ENCODE assay signal across 8 mouse cellular contexts in the genomic region with DNA sequence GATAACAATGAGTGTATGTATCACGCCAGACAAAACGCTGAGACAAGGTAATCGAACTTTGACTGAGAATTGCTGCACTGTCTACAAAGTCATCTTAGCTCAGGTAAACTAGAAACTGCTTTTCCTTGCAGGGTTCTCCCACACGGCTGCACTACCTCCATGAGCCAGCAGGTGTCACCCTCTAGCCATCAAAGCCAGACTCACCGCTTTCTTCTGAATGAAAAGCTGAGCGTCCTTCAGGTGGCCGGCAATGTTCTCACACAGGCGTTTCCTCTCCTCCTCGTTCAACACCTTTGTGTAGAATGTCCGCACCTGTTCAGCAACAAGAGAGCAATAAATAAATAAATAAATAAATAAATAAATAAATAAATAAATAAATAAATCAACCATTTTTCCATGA. TPM values are rescaled to one million over a fixed set of nuclear protein-coding genes. Genes with fewer than 3 reads are reported as not detected.
DNase-seq lines count a peak whose midpoint lies in the region; ATAC-seq and TF ChIP-seq lines count a peak whose summit lies in the region.

No protein-coding gene starts in this region.

- H3K36me3 ChIP-seq in kidney, embryonic 16.5 days (ENCODE audit: insufficient read depth, low read length): peaks cover 47% of the 10 kb centered on the region
- H3K36me3 ChIP-seq in liver, adult 2 months (ENCODE audit: control insufficient read depth, insufficient read depth, low read length): peaks cover 86% of the 10 kb centered on the region
- peaks cover 10% of the 10 kb centered on the region for H3K36me3 ChIP-seq in neural tube, embryonic 11.5 days (ENCODE audit: control insufficient read depth, insufficient read depth, low read length)
- peaks cover 41% of the 10 kb centered on the region for H3K36me3 ChIP-seq in stomach, embryonic 14.5 days (ENCODE audit: control insufficient read depth, insufficient read depth, low read length)

- no peak overlapping the region for H3K9ac ChIP-seq in kidney, embryonic 16.5 days (replicated peaks; ENCODE audit: low read length)
- H3K9ac ChIP-seq in liver, adult 2 months (ENCODE audit: low read depth, low read length): peak overlapping the region; percentile 29; the same call in 1 of the 2 replicates
- no peak overlapping the region for H3K9ac ChIP-seq in neural tube, embryonic 11.5 days (ENCODE audit: low read length)
- no peak overlapping the region for H3K9ac ChIP-seq in stomach, embryonic 14.5 days (replicated peaks; ENCODE audit: low read depth, low read length)

- WGBS in kidney, embryonic 16.5 days: 18% methylated on average over 10 of the region's 10 CpGs
- WGBS in liver, adult 2 months: 20% methylated on average over 10 of the region's 10 CpGs
- WGBS in neural tube, embryonic 11.5 days: 27% methylated on average over 10 of the region's 10 CpGs
- WGBS in stomach, embryonic 14.5 days: 18% methylated on average over 10 of the region's 10 CpGs

- no peak for TF ChIP-seq POLR2A in liver, adult 2 months (IDR thresholded peaks at IDR 0.05; ENCODE audit: extremely low read depth, insufficient read depth, low read length)

- peak; percentile 71 for DNase-seq in A20 (ENCODE audit: low read depth, low spot score)
- peak; percentile 87 for DNase-seq in adrenal gland, postnatal 14 days
- DNase-seq in embryo, embryonic 9.5 days (ENCODE audit: extremely low spot score): peak; percentile 78
- peak; percentile 75 for DNase-seq in heart, adult 8-10 months (ENCODE audit: low spot score)
- DNase-seq in liver, adult 2 months (ENCODE audit: extremely low read depth, low read depth, low spot score): peak; percentile 49
- DNase-seq in neural tube, embryonic 11.5 days (ENCODE audit: low spot score): peak; percentile 84

- peak; percentile 90 for TF ChIP-seq CTCF in liver, adult 2 months (IDR thresholded peaks at IDR 0.05; ENCODE audit: low read depth, low read length)

- no peak overlapping the region for H3K4me2 ChIP-seq in kidney, embryonic 16.5 days (replicated peaks; ENCODE audit: low read depth, low read length)
- H3K4me2 ChIP-seq in neural tube, embryonic 11.5 days (ENCODE audit: low read depth): no peak overlapping the region
- H3K4me2 ChIP-seq in stomach, embryonic 14.5 days (replicated peaks; ENCODE audit: low read depth, low read length): no peak overlapping the region

- no peak overlapping the region for H3K27ac ChIP-seq in kidney, embryonic 16.5 days (ENCODE audit: low read length)
- peak overlapping the region; percentile 74 for H3K27ac ChIP-seq in liver, adult 2 months (replicated peaks; ENCODE audit: insufficient read depth, low read depth, low read length)
- H3K27ac ChIP-seq in neural tube, embryonic 11.5 days (ENCODE audit: low read depth, low read length): no peak overlapping the region
- no peak overlapping the region for H3K27ac ChIP-seq in stomach, embryonic 14.5 days (ENCODE audit: low read length)

- ATAC-seq in kidney, embryonic 16.5 days (ENCODE audit: low FRiP score, low TSS enrichment): peak; percentile 73; the same call in 1 of the 2 replicates
- no peak for ATAC-seq in neural tube, embryonic 11.5 days (ENCODE audit: insufficient read depth, low FRiP score, low TSS enrichment)
- ATAC-seq in stomach, embryonic 14.5 days (ENCODE audit: insufficient number of reproducible peaks, insufficient read depth, low FRiP score, low read depth): peak; percentile 74; the same call in 1 of the 2 replicates

- H3K9me3 ChIP-seq in kidney, embryonic 16.5 days (ENCODE audit: low read length): no peaks in the 10 kb centered on the region
- no peaks in the 10 kb centered on the region for H3K9me3 ChIP-seq in neural tube, embryonic 11.5 days (ENCODE audit: control insufficient read depth, low read length)
- H3K9me3 ChIP-seq in stomach, embryonic 14.5 days (ENCODE audit: control insufficient read depth, low read depth, low read length): no peaks in the 10 kb centered on the region

- no peaks in the 10 kb centered on the region for H3K27me3 ChIP-seq in kidney, embryonic 16.5 days (ENCODE audit: insufficient read depth, low read length)
- H3K27me3 ChIP-seq in liver, adult 2 months (ENCODE audit: control insufficient read depth, insufficient read depth, low read length): no peaks in the 10 kb centered on the region
- H3K27me3 ChIP-seq in neural tube, embryonic 11.5 days (ENCODE audit: control insufficient read depth, insufficient read depth, low read length): no peaks in the 10 kb centered on the region
- no peaks in the 10 kb centered on the region for H3K27me3 ChIP-seq in stomach, embryonic 14.5 days (ENCODE audit: control insufficient read depth, insufficient read depth, low read length)

- H3K79me2 ChIP-seq in liver, adult 2 months (ENCODE audit: control insufficient read depth, insufficient read depth, low read length): no peaks in the 10 kb centered on the region

- peaks cover 6% of the 10 kb centered on the region; the same call in 1 of the 2 replicates for H3K4me1 ChIP-seq in kidney, embryonic 16.5 days (ENCODE audit: insufficient read depth, low read length)
- H3K4me1 ChIP-seq in liver, adult 2 months (ENCODE audit: control insufficient read depth, insufficient read depth, low read length): peaks cover 20% of the 10 kb centered on the region
- H3K4me1 ChIP-seq in neural tube, embryonic 11.5 days (ENCODE audit: control insufficient read depth, insufficient read depth, low read length): no peaks in the 10 kb centered on the region
- no peaks in the 10 kb centered on the region for H3K4me1 ChIP-seq in stomach, embryonic 14.5 days (ENCODE audit: control insufficient read depth, insufficient read depth, low read length)

- H3K4me3 ChIP-seq in kidney, embryonic 16.5 days (ENCODE audit: low read length): no peak overlapping the region
- no peak overlapping the region for H3K4me3 ChIP-seq in liver, adult 2 months (ENCODE audit: insufficient read depth, low read depth, low read length)
- H3K4me3 ChIP-seq in neural tube, embryonic 11.5 days (ENCODE audit: low read depth, low read length): no peak overlapping the region
- no peak overlapping the region for H3K4me3 ChIP-seq in stomach, embryonic 14.5 days (ENCODE audit: low read depth, low read length)

RNA-seq across cellular contexts. Expression of gene Cat, which starts 28.3 kb away (rescaled TPM):
- total RNA-seq in adrenal gland, postnatal 14 days (2021): 475 and 505 TPM in 2 replicates
- 100 to 1,000 TPM; 272 to 301 (median 290) TPM for total RNA-seq in heart, adult 8-10 months (2022)
- 101 and 105 TPM in 2 replicates for polyA plus RNA-seq in kidney, embryonic 16.5 days (2015; fragmentation: Nextera tagmentation; extraction: Ambion mirVana)
- total RNA-seq in liver, adult 2 months (2014; rRNA removed): 1,807 and 1,852 TPM in 2 replicates
- polyA plus RNA-seq in liver, adult 2 months (2012; rRNA removed): 1,476 and 1,516 TPM in 2 replicates
- 125 and 127 TPM in 2 replicates for polyA plus RNA-seq in neural tube, embryonic 11.5 days (2014; fragmentation: Nextera tagmentation; extraction: Ambion mirVana)
- 99.9 and 112 TPM in 2 replicates for polyA plus RNA-seq in stomach, embryonic 14.5 days (2014; fragmentation: Nextera tagmentation; extraction: Ambion mirVana)

RNA-seq across cellular contexts. Expression of gene Elf5, which starts 45.2 kb away (rescaled TPM):
- not detected in 2 replicates for total RNA-seq in adrenal gland, postnatal 14 days (2021)
- total RNA-seq in heart, adult 8-10 months (2022): not detected
- polyA plus RNA-seq in kidney, embryonic 16.5 days (2015; fragmentation: Nextera tagmentation; extraction: Ambion mirVana): 3.1 and 4.2 TPM in 2 replicates
- not detected in 2 replicates for total RNA-seq in liver, adult 2 months (2014; rRNA removed)
- not detected in 2 replicates for polyA plus RNA-seq in liver, adult 2 months (2012; rRNA removed)
- not detected in 2 replicates for polyA plus RNA-seq in neural tube, embryonic 11.5 days (2014; fragmentation: Nextera tagmentation; extraction: Ambion mirVana)
- 2.9 and 3.0 TPM in 2 replicates for polyA plus RNA-seq in stomach, embryonic 14.5 days (2014; fragmentation: Nextera tagmentation; extraction: Ambion mirVana)

Comparison
In these comparisons a context has a peak if more than half of its experiments do, and no peak if none do; other contexts are left out.
1. RNA of gene Cat, which starts 28.3 kb away (polyA plus RNA-seq): 1,476 to 1,516 TPM in liver, adult 2 months; 125 to 127 TPM in neural tube, embryonic 11.5 days, 101 to 105 TPM in kidney, embryonic 16.5 days and 99.9 to 112 TPM in stomach, embryonic 14.5 days; every median in the first group is over 10 times any median in the second.
2. Peak in every context shown above with its lines, with median percentiles within 50 percentile points of each other: DNase-seq.